Mouse (Mus musculus): ENCODE data around the gene Fgfr2.
"Not testable (repeated sequence)": the region's sequence is repeated elsewhere in the genome, so short reads cannot be mapped to it uniquely, and the experiment has no call there.

Fgfr2 gene

DNA sequence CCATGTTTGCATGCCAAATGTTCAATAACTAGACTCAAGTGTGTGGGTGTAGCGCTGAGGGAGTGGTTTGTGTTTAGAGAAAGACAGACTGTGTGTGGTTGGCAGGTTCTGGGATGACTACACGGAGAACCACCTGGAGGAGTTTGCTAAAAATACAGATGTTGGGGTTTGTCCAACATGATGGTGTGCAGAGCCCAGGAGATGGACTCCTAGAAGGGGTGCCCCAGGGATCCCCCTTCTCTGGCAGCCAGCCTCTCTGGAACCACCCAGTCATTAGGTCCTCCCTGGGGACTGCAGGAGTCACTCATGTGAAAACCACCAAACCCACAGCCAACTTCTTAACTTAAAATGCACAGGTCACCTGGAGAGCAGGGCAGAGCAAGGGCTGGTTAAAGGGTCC lies 14.5 kb downstream of the Fgfr2 start:
- Histone ChIP-seq H3K27me3 (ENCODE audit: control insufficient read depth, insufficient read depth, low read length, poor library complexity, severe bottlenecking) (no peaks in the 10 kb centered on the region), H3K36me3 (ENCODE audit: control insufficient read depth, insufficient read depth, low read length, poor library complexity, severe bottlenecking) (no peaks in the 10 kb centered on the region)
- DNase-seq (ENCODE audit: low read depth, low spot score), result peak; percentile 30

DNA sequence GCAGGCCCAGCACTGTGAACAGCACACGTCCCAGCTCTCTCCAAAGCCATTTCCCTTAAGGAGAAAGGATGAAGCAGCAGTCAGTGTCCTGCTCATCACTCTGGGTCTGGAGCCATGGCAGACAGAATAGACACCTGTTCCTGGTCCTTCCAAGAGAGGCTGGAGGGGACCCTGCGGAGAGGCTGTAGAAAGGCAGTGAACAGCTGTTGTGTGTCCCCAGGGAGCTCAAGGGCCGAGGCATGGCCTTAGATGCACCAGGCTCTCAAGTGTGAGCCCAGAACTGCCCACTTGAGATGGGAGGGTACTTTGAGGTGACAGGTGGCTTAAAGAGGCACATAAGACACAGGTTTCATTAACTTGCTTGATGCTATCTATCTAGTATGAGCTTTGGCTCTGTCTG lies 20.6 kb downstream of the Fgfr2 start:
- no peak for DNase-seq (ENCODE audit: low read depth, low spot score)
- Histone ChIP-seq H3K27me3 (ENCODE audit: control insufficient read depth, insufficient read depth, low read length, poor library complexity, severe bottlenecking) (no peaks in the 10 kb centered on the region), H3K36me3 (ENCODE audit: control insufficient read depth, insufficient read depth, low read length, poor library complexity, severe bottlenecking) (no peaks in the 10 kb centered on the region)

DNA sequence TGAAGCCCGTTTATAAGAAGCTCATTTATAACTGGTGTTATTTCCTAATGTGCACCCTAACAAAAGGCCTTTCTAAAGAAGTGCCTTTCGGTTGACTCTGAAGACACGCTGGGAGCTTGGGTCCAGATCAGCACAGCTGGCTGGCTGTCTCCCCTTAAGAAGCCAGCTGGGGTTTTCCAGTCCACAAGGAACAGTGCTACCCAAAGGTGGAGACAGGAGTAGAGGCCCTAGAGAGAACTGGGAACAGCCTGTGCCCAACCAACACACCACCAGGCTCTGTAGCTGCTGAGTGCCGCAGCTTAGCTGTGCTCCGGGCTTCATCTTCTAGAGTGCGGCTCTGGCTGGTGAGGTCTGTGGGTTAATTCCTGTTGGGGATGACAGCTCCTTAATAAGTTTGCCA lies 22.1 kb downstream of the Fgfr2 start:
- no peaks in the 10 kb centered on the region for H3K27me3 ChIP-seq (ENCODE audit: control insufficient read depth, insufficient read depth, low read length, poor library complexity, severe bottlenecking)
- DNase-seq (ENCODE audit: low read depth, low spot score), result no peak
- no peaks in the 10 kb centered on the region for H3K36me3 ChIP-seq (ENCODE audit: control insufficient read depth, insufficient read depth, low read length, poor library complexity, severe bottlenecking)

DNA sequence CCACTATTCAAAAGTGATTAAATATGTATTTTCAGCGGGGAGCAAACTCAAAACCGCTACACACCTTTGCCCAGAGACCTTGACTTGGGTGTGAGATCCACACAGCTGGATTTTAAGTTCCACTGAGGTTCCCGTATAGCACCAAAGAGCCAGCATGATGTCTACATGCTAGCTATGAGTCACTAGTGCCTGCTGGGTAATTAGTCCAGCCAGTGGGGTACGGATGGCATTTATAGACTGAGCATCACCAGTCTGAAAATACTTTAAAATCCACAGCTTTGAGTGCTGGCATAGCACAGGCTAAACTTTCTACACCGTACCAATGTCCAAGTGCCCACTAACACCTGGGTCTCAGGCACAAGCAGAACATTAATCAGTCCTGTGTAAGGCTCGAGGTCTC lies 23.0 kb downstream of the Fgfr2 start:
- no peaks in the 10 kb centered on the region for H3K36me3 ChIP-seq (ENCODE audit: control insufficient read depth, insufficient read depth, low read length, poor library complexity, severe bottlenecking)
- H3K27me3 ChIP-seq (ENCODE audit: control insufficient read depth, insufficient read depth, low read length, poor library complexity, severe bottlenecking), result no peaks in the 10 kb centered on the region
- no peak for DNase-seq (ENCODE audit: low read depth, low spot score)

DNA sequence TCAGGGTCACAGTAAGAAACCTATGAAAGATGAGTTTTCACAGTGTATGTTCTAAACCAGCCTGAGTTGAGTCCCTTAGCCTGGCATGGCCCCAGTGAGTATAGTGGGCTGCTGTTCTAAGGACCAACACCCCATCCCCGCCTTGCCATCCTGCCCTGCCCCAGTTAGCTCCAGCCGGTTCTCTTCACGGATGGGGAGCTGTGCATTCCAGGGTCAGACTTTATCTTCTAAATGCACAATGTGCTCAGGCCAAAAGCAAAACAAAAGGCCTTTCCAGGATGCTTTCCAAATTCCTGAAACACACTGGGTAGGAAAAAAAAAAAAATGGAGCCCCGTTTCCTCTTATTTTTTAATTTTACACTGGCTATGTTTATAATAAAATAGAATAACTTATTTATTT lies 23.9 kb downstream of the Fgfr2 start:
- no peak for DNase-seq (ENCODE audit: low read depth, low spot score)
- no peaks in the 10 kb centered on the region for H3K36me3 ChIP-seq (ENCODE audit: control insufficient read depth, insufficient read depth, low read length, poor library complexity, severe bottlenecking)

DNA sequence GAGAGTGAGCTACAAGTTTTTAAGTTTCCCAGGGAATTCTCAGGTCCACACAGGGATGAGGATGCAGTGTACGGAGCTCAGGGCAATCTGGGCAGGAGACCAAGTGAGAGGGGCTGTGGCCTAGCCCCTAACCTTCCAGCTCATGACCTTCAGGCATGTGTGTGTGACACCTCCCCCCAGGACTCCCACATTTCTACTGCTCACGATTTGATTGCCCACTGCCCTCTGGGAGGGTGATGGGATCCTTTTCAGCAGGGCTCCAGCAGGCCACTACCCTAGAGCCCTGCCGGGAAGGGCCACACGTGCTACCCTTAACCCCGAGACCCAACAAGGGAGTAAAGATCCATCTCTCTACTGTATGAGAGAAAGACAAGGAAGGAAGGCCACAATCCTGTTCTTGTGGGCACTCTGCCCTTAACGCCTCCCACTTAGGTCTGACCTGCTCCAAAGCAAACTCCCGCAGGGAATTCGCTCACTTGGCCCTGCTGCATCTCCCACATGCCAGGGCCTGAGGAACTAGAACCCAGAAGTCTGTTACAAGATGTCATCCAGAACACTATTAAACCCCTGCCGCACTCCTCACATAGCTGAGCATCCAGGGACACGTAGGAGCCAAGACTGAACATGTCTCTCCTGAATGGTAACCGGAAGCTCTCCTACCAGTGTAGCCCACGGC lies 24.9 kb downstream of the Fgfr2 start:
- H3K36me3 ChIP-seq (ENCODE audit: control insufficient read depth, insufficient read depth, low read length, poor library complexity, severe bottlenecking), result no peaks in the 10 kb centered on the region
- no peaks in the 10 kb centered on the region for H3K27me3 ChIP-seq (ENCODE audit: control insufficient read depth, insufficient read depth, low read length, poor library complexity, severe bottlenecking)
- no peak for DNase-seq (ENCODE audit: low read depth, low spot score)

More for the DNA sequence above, 23.9 kb downstream of the Fgfr2 start:
- H3K27me3 ChIP-seq (ENCODE audit: control insufficient read depth, insufficient read depth, low read length, poor library complexity, severe bottlenecking), result no peaks in the 10 kb centered on the region

DNA sequence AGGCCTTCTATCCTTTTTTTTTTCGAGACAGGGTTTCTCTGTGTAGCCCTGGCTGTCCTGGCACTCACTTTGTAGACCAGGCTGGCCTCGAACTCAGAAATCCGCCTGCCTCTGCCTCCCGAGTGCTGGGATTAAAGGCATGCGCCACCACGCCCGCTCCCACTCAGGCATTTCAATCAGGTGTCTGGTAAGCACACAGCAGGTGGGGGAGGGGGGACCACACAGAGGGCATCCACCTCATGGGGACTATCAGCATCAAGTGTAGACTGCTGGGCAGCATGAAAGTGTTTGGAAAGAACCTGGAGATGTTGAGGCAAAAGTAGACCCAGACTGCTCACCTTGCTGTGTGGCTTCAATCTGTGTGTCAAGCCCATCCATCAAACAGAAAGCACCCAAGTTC lies 27.5 kb downstream of the Fgfr2 start:
- H3K36me3 ChIP-seq (ENCODE audit: control insufficient read depth, insufficient read depth, low read length, poor library complexity, severe bottlenecking); H3K27me3 ChIP-seq (ENCODE audit: control insufficient read depth, insufficient read depth, low read length, poor library complexity, severe bottlenecking); DNase-seq (ENCODE audit: low read depth, low spot score): not testable (repeated sequence)

DNA sequence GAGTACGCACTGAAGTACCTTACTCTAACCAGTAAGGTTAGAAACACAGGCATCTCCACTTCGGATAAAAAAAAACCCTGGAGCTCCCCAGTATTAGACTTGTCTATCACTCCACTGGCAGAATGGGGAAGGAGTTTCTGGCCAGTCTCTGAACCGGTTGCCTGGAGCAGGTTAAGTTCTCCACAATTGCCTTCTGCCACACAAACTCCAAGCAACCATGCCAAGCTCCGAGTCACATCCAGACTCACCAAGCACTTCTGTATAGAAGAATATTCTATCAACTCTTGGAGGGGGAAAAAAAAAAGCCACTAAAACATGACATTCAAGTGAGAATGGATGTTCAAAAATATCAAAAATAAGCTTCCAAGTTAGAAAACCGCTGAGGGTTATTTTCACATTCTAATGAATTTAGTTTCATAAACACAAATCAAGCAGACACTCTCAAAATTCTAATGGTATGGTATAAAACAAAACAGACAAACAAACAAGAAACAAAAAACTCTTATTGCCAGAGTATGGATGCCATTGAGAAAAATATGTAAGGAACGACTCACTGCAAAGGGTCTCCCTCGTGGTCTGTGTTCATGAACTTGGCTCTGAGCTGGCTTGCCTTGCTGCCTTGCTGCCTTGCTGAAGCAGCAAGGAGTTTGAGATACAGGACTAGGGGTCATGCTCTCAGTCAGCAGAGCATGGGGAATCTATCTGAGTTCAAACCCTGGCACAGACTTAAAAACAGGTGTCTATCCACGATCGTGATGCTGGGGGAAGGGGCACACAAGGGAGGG lies 28.2 kb downstream of the Fgfr2 start:
- H3K36me3 ChIP-seq (ENCODE audit: control insufficient read depth, insufficient read depth, low read length, poor library complexity, severe bottlenecking), result no peaks in the 10 kb centered on the region
- no peaks in the 10 kb centered on the region for H3K27me3 ChIP-seq (ENCODE audit: control insufficient read depth, insufficient read depth, low read length, poor library complexity, severe bottlenecking)
- no peak for DNase-seq (ENCODE audit: low read depth, low spot score)

DNA sequence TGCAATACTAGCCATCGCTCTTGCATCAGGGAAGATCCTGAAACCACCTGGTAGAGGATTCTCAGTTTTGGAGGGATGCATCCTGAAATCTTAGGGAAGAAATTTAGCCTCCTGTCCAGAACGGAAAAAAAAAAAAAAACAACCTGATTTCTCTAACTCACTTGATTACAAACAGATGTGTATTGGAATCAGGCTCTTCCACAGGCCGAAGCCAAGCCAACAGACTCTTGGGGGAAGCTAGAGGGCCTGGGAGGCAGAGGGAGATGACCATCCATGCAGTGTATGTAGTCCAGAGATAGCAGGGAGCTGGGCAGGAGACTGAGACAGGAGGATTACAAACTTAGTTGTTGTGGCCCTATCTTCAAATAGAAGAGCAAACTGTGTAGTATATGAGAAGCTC lies 29.0 kb downstream of the Fgfr2 start:
- DNase-seq (ENCODE audit: low read depth, low spot score), result no peak
- Histone ChIP-seq H3K27me3 (ENCODE audit: control insufficient read depth, insufficient read depth, low read length, poor library complexity, severe bottlenecking) (no peaks in the 10 kb centered on the region), H3K36me3 (ENCODE audit: control insufficient read depth, insufficient read depth, low read length, poor library complexity, severe bottlenecking) (no peaks in the 10 kb centered on the region)

DNA sequence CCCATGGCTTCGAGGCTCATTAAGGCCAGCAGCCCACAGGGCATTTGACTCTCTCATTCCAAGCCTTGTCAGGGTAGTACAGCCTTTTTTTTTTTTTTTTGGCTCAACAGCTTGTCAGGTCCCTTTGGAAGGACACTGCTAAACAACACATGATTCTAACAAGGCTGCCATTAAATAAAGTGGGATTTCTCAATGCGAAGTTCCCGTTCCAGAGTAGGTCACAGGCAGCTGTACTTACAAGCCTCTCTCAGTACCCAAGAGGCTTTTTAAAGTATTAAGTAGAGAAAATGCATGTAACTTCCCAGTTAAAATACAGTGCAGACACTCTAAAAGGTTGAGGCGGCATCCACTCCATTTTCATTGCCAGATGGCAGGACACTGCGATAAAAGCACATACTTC lies 29.4 kb downstream of the Fgfr2 start:
- no peaks in the 10 kb centered on the region for H3K36me3 ChIP-seq (ENCODE audit: control insufficient read depth, insufficient read depth, low read length, poor library complexity, severe bottlenecking)
- no peaks in the 10 kb centered on the region for H3K27me3 ChIP-seq (ENCODE audit: control insufficient read depth, insufficient read depth, low read length, poor library complexity, severe bottlenecking)
- DNase-seq (ENCODE audit: low read depth, low spot score), result no peak

DNA sequence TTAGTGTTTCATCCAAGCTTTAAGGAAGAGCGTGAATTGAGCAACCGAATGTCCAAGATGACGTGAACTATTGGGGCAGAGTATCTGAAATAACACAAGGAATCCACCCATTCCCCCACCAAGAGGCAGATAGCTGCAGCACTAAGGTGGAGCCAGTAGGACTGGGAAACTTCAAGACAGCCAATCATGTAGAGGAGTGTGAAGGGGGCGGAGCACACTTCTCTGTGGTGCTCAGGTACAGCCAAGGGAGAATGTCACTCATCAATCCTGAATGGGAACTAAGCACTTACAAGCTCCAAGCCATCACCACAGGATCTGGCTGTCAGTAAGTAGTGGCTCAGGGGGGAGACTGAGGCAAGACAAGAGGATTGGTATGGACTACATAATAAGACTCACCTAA lies 32.5 kb downstream of the Fgfr2 start:
- Histone ChIP-seq H3K36me3 (ENCODE audit: control insufficient read depth, insufficient read depth, low read length, poor library complexity, severe bottlenecking) (no peaks in the 10 kb centered on the region), H3K27me3 (ENCODE audit: control insufficient read depth, insufficient read depth, low read length, poor library complexity, severe bottlenecking) (no peaks in the 10 kb centered on the region)
- no peak for DNase-seq (ENCODE audit: low read depth, low spot score)

DNA sequence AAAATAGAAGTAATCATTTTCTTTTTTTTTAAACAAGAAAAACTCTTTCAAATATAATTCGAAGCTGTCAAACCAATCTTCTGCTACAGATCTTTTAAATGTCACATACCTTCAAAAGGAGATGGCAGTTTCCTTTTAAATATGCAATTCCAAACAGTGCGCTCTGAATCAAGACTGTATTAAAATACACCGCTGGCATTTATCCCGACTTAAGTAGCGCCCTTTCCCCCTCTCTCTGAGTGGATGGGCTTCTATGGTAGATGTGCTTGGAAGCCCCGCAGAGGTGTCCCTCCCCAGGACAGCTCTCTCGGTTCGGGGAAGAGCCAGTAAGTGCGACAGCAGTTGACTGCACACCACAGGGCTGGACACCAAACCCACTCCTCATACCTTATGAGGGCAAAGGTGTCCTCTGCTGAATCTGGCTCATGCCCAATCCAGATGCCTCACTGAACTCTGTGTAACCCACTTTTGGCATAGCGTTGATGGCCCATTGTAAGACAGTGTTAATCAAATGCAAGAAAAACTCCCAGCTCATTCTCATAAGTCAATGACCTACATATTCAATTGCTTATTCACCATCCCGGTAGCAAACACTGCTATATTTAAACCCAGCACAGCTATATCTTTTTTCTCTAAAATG lies 33.4 kb downstream of the Fgfr2 start:
- Histone ChIP-seq H3K36me3 (ENCODE audit: control insufficient read depth, insufficient read depth, low read length, poor library complexity, severe bottlenecking) (no peaks in the 10 kb centered on the region), H3K27me3 (ENCODE audit: control insufficient read depth, insufficient read depth, low read length, poor library complexity, severe bottlenecking) (no peaks in the 10 kb centered on the region)
- DNase-seq (ENCODE audit: low read depth, low spot score), result no peak

DNA sequence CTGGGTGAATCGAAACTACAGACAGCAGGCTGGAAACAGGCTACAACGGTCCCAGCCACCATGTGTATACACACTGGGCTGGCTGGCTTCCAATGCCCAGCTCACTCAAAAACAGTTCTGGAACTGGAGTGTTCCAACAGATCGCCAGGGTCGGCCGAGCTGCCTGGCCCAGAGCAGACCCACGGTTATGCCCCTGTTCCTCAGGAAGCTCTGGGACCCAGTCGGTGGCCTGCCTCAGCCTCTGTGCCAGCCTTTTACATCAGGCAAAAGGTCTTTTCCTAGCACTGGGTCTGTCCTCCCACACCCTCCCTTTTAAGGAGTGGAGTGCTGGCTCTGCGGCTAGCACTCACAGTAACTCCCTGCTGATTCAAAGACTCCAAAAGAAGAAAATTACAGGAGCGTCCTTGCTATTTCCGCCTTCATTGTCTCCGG lies 34.3 kb downstream of the Fgfr2 start:
- Histone ChIP-seq H3K36me3 (ENCODE audit: control insufficient read depth, insufficient read depth, low read length, poor library complexity, severe bottlenecking) (no peaks in the 10 kb centered on the region), H3K27me3 (ENCODE audit: control insufficient read depth, insufficient read depth, low read length, poor library complexity, severe bottlenecking) (no peaks in the 10 kb centered on the region)
- DNase-seq (ENCODE audit: low read depth, low spot score), result no peak

DNA sequence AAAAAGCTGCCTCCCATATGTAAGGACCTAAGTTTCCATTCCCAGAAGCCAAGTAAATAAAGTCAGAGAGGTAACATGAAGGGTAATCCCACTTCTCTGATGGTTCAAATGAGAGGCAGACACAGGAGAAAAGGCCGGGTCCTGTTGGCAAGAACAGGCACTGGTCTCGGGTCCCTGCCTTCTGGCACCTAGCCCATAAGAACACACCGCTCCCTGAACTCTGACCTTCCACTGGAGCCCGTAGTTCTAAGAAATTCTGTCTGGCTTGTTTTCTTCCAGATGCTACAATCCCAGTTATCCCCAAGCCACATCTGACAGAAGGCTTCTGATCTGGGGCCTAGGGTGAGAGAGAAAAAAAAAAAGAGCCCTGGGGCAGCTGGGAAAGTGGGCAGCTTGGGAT lies 34.7 kb downstream of the Fgfr2 start:
- H3K27me3 ChIP-seq (ENCODE audit: control insufficient read depth, insufficient read depth, low read length, poor library complexity, severe bottlenecking), result no peaks in the 10 kb centered on the region
- DNase-seq (ENCODE audit: low read depth, low spot score), result no peak
- no peaks in the 10 kb centered on the region for H3K36me3 ChIP-seq (ENCODE audit: control insufficient read depth, insufficient read depth, low read length, poor library complexity, severe bottlenecking)

DNA sequence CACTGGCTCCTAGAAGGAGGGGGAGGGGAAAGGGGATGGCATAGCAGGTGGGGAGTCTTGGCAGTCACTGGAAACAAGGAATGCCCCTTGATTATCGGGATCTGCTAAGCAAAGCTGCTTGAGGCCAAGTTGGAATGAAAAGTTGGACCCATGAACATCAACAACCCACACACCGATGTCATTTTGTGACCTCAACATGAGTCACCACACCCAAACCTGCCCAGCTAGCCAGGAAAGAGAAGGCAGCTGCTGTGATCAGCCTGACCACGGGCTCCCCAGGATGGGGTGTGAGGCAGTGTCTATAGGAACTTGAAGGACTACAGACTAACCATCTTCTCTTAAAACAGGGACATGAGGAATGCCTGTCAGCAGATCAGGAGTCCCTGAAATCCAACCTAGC lies 37.7 kb downstream of the Fgfr2 start:
- Histone ChIP-seq H3K27me3 (ENCODE audit: control insufficient read depth, insufficient read depth, low read length, poor library complexity, severe bottlenecking) (no peaks in the 10 kb centered on the region), H3K36me3 (ENCODE audit: control insufficient read depth, insufficient read depth, low read length, poor library complexity, severe bottlenecking) (no peaks in the 10 kb centered on the region)
- no peak for DNase-seq (ENCODE audit: low read depth, low spot score)
